Mouse (Mus musculus) spleen, adult 12 weeks (tissue): ENCODE measurements around the gene Prrx2.

Experiments used
- DNase-seq: peaks from one replicate; pipeline ENCODE4 v3.0.0; 2022; ENCODE audit warnings: low spot score

Gene Prrx2

DNA sequence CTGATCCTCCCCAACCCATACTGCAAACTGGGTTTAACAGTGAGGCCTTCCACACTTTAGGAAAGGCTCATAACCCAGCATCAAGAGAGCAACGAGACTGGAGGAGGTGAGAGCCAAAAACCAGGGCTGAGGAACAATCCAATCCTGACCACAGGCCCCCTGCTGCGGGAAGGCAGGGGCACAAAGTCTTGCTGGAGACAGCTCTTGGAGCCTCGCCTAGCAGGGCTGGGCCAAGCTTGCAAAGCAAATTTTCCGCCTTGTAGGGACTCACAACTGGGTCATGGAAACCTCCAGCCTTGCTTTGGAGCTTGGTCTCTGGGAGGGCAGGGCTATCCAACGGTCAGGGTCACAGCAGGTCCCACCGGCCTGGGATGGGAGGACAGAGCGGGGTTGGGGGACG, 36.1 kb downstream of the Prrx2 start:
- no peak for DNase-seq

- no peak for DNase-seq
Measured at GRCm38 (mm10) chr2:30872669-30873068, 37.9 kb downstream of the Prrx2 start.

GRCm38 (mm10) chr2:30874445-30874844, 39.7 kb downstream of the Prrx2 start:
- no peak for DNase-seq

DNA sequence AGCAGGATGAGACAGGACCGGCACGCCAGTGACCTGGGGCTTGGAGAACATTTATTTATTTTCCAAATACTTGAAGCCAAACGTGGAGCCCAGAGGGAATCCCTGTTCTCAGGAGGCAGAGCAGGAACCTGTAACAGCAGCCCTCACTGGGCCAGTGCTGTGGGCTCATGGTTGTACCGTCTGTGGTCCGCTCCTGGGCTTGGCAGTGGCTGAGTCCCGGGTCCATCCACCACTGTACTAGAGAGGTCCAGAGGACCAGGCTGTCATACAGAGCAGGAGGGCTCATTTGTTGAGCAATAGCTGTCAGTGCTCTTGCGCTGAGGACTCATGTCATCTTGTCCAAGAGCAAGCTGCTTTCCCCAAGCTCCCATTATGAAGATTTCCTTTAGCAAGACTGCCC, 40.3 kb downstream of the Prrx2 start:
- DNase-seq: no peak

GRCm38 (mm10) chr2:30875621-30876432, 41.1 kb downstream of the Prrx2 start:
- no peak for DNase-seq

GRCm38 (mm10) chr2:30879481-30879880, 44.7 kb downstream of the Prrx2 start:
- DNase-seq: no peak

GRCm38 (mm10) chr2:30881215-30881614, 46.4 kb downstream of the Prrx2 start:
- DNase-seq: no peak

DNA sequence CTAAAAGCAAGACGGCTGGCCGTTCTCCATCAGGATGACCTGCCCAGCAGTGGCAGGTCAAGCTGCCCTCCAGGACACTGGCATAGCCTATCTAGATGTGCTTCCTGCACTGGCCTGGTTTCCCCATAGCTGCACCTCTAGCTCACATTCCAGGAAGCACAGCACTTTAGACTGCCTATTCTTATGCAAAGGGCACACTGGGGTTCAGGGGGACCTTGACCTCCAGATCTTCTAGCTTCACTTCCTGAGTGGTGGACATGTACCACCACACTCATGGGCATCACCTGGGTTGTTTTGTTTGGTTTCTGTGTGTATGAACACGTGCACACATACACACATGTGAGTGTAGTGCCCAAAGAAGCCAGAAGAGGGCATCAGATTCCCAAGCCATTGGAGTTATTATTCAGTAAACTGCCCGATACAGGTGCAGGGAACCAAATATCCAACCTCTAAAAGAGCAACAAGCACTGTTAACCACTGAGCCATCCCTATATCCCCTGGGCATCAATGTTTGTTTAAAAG, 50.1 kb downstream of the Prrx2 start:
- DNase-seq: no peak

DNA sequence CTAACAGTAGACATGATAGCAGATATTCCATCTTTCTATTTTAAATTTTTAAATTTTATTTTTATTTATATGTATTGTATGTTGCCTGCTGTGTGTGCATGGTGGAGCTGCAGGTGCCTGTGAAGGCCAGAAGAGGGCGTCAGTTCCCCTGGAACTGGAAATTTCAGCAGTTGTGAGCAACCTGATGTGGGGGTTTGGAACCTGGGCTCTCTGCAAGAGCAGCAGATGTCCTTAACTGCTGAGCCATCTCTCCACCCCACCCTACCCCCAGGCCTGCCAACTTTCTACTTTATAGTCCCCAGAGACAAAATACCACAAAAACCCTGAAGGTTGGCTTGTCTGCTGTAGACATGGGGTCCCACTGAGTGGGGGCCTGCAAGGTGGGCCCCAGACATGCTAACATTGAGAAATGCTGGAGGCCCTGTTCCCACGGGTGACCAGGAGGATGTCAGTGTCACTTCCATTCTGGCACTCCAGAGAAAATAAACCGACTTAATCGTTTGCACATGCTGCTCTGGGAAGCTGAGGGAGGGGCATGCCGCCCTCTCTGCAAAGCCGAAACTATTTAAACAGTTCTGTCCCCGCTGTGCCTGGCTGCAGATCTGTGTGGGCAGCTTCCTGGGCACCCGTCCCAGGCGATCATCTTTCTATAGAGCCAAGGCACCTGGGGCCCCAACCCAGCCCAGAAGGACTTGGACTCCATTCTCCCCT, 50.8 kb downstream of the Prrx2 start:
- no peak for DNase-seq

GRCm38 (mm10) chr2:30891002-30891401, 56.2 kb downstream of the Prrx2 start:
- DNase-seq: peak; percentile 8

- DNase-seq: no peak
Measured at GRCm38 (mm10) chr2:30893399-30893798, 58.6 kb downstream of the Prrx2 start.

GRCm38 (mm10) chr2:30893946-30894345, 59.2 kb downstream of the Prrx2 start:
- no peak for DNase-seq

DNA sequence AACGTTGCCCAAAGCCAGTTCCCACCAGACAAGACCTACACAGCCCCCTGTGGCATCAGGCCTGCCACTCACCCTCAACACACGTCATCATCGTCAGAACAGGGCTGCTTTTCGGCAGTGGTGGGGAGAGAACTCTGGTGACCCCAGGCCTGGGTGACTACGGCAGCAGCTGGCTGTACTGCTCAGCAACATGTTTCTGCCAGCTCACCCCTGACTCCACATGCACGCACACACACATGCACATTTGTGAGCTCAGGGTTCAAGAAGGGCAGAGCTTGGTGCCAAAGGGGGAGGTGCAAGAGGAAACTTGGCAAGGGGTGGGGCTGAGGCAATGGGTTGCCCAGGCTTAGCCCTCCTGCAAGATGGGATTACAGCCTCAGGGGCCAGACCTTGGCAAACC, 62.5 kb downstream of the Prrx2 start:
- no peak for DNase-seq

GRCm38 (mm10) chr2:30899397-30900069, 64.8 kb downstream of the Prrx2 start:
- DNase-seq: no peak

- no peak for DNase-seq
Measured at GRCm38 (mm10) chr2:30901646-30902160, 66.9 kb downstream of the Prrx2 start.

- no peak for DNase-seq
Measured at GRCm38 (mm10) chr2:30902256-30902655, 67.5 kb downstream of the Prrx2 start.

GRCm38 (mm10) chr2:30902726-30903722, 68.3 kb downstream of the Prrx2 start:
- no peak for DNase-seq

GRCm38 (mm10) chr2:30904231-30904630, 69.5 kb downstream of the Prrx2 start:
- no peak for DNase-seq

DNA sequence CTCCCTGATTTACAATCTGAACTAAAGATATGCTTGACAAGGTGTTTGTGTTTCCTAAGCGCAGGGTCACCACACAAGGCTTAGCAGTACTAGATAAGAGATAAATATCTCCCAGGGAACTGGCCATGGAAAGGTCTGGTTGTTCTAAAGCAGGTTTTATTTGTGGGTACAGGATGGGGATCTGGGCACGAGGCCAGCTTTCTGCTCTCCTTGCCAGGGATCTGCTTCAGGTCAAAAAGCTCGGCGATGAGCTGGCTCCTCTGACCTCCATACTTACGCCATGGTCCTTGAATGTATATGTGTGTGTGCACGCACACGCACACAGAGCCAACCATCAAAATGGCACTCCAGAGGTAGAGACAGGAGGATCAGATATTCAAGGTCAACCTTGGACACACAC, 70.2 kb downstream of the Prrx2 start:
- DNase-seq: no peak

DNA sequence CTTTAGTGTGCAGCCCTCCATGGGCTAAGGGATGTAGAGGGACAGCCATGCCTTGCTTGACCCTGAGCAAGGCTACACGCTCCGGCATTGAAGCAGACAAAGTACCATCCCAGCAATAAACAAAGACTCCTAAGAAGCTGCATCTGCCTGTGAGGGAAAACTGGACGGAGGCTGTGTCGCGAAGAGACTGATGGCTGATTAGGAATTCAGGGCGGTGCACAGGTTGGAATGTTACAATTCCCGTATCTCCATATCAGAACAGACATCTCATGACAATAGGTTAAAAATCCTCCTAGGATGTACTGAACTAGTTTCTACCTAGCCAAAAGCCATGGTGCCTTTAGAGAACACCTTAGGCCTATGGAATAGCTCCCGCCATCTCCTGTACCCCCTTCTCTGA, 71.1 kb downstream of the Prrx2 start:
- no peak for DNase-seq

DNA sequence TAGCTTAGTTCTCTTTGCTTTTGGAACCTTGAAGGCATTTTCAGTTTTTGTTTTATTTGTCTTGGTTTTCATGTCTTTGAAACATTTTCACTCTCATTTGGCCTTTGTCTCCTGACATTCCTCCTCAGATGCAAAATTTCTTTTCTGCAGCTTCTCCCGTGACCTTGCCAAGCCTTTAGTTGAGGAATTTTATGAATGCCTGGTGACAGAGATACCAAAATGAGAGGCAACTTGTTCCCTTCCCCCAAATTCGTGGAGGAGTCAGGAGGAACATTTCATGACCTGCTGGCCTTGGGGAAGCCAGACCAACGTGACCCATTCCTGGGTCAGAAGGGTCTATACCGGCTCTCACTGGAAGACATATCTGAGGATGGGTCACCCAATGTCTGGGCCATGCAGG, 71.9 kb downstream of the Prrx2 start:
- no peak for DNase-seq
